Comparison of ENCODE assay signal across 8 mouse cellular contexts in the genomic region with DNA sequence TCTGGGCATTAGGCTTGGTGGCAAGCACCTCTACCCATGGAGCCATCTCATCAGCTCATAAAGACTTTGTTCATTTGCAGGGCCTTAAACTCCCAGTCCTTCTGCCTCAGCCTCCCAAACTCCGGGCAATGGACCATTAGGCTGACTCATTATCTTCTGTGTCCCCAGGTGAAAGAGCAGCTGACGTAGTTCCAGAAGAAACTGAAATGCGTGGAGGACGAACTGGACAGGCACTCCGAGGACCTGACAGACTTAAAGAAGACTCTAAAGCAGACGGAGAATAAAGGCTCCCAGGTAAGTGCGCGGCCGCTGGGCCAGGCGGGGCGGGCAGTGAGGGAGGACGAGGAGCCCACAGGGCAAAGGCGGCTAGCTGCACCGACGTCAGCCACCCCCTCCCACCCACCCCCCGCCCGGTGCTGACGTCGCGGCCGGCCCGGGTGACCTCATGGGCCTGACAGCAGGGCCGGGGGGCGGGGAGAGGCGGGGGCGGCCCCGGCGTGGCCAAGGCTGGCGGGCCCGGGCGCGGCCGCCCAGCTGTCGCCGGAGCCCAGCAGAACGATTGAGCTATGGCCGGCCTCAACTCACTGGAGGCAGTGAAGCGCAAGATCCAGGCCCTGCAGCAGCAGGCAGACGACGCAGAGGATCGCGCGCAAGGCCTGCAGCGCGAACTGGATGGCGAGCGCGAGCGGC. TPM values are rescaled to one million over a fixed set of nuclear protein-coding genes. Genes with fewer than 3 reads are reported as not detected.
DNase-seq lines count a peak whose midpoint lies in the region; ATAC-seq and TF ChIP-seq lines count a peak whose summit lies in the region.

A gene (plus strand): TSS at position 220 of the 690 bp plus-strand sequence.

- intact Hi-C loops in left cerebral cortex, postnatal 36 days (cut with DNase I) = no loop called here

- no peaks in the 10 kb centered on the region for H3K27me3 ChIP-seq in intestine, embryonic 14.5 days (replicated peaks; ENCODE audit: control insufficient read depth, insufficient read depth, low read length)

- H3K9me3 ChIP-seq in intestine, embryonic 14.5 days (ENCODE audit: control insufficient read depth, low read length) = no peaks in the 10 kb centered on the region

- DNase-seq in adrenal gland, adult (ENCODE audit: inconsistent age in 2 of 2, low spot score in 1 of 2) = peak; percentile 79 to 90
- peak; percentile 64 to 71 for DNase-seq in gastrocnemius, postnatal 4 days (ENCODE audit: low spot score in 2 of 2)
- DNase-seq in intestine, embryonic 14.5 days (ENCODE audit: low spot score) = peak; percentile 87
- peak; percentile 39 to 56 for DNase-seq in left cerebral cortex, postnatal 36 days (ENCODE audit: low spot score in 2 of 2)
- peak; percentile 42 for DNase-seq in right cerebral cortex, postnatal 25 days
- DNase-seq in urinary bladder, postnatal 36 days (ENCODE audit: low spot score in 2 of 2) = peak; percentile 58 to 59

- peak within 1 kb of the TSS; percentile 99 for H3K9ac ChIP-seq in intestine, embryonic 14.5 days (ENCODE audit: low read length)

- peak within 1 kb of the TSS; percentile 60 for H3K4me2 ChIP-seq in intestine, embryonic 14.5 days (ENCODE audit: low read length)

- peaks cover 22% of the 10 kb centered on the region for H3K36me3 ChIP-seq in intestine, embryonic 14.5 days (ENCODE audit: control insufficient read depth, insufficient read depth, low read length)

- peak within 1 kb of the TSS; percentile 89 for H3K27ac ChIP-seq in cortical plate, adult 2 months (ENCODE audit: insufficient read depth, low read length)
- H3K27ac ChIP-seq in intestine, embryonic 14.5 days (ENCODE audit: low read depth) = peak within 1 kb of the TSS; percentile 100

- peak within 1 kb of the TSS; percentile 93 for H3K4me3 ChIP-seq in cortical plate, adult 2 months (ENCODE audit: insufficient read depth, low read length)
- peak within 1 kb of the TSS; percentile 75 for H3K4me3 ChIP-seq in intestine, embryonic 14.5 days (ENCODE audit: low read depth, low read length)

- peak; percentile 28; the same call in 1 of the 2 replicates for TF ChIP-seq POLR2A in cortical plate, adult 2 months (IDR thresholded peaks at IDR 0.05; ENCODE audit: extremely low read depth, insufficient read depth, low read length)

- peaks cover 2% of the 10 kb centered on the region; the same call in 1 of the 2 replicates for H3K4me1 ChIP-seq in cortical plate, adult 2 months (ENCODE audit: control insufficient read depth, insufficient read depth, low read length)
- peaks cover 17% of the 10 kb centered on the region for H3K4me1 ChIP-seq in intestine, embryonic 14.5 days (replicated peaks; ENCODE audit: control insufficient read depth, insufficient read depth, low read length)

- peak; percentile 88 for ATAC-seq in intestine, embryonic 14.5 days (replicated peaks; ENCODE audit: low FRiP score, low TSS enrichment, low read depth)
- ATAC-seq in megakaryocyte-erythroid progenitor cell, adult 5-6 weeks (replicated peaks; ENCODE audit: low FRiP score, low TSS enrichment, poor library complexity, severe bottlenecking) = no peak

- under 1% methylated on average over 41 of the region's 49 CpGs for WGBS in intestine, embryonic 14.5 days

- TF ChIP-seq CTCF in cortical plate, adult 2 months (IDR thresholded peaks at IDR 0.05; ENCODE audit: extremely low read depth, insufficient read depth, low read length) = no peak

RNA-seq across cellular contexts. Expression of the gene that starts here (rescaled TPM):
- 35.1 and 37.0 TPM in 2 replicates for polyA plus RNA-seq in cortical plate, adult 2 months (2012; rRNA removed)
- 100 to 1,000 TPM; 205 to 209 TPM for total RNA-seq in gastrocnemius, postnatal 4 days (2021)
- 558 and 651 TPM in 2 replicates for polyA plus RNA-seq in intestine, embryonic 14.5 days (2014; fragmentation: Nextera tagmentation; extraction: Ambion mirVana)
- 10 to 100 TPM; 24.4 to 28.2 TPM for total RNA-seq in left cerebral cortex, postnatal 36 days (2021)
- total RNA-seq in megakaryocyte-erythroid progenitor cell, adult 5-6 weeks (2014; fragmentation: Nextera tagmentation) = 10.4 and 13.4 TPM in 2 replicates
- 5.9 and 15.5 TPM in 2 replicates for total RNA-seq in megakaryocyte-erythroid progenitor cell, adult 5-6 weeks (2017)

Comparison
In these comparisons a context has a peak if more than half of its experiments do, and no peak if none do; other contexts are left out.
1. RNA of the gene that starts here (total RNA-seq): 205 to 209 TPM in gastrocnemius, postnatal 4 days; 24.4 to 28.2 TPM in left cerebral cortex, postnatal 36 days and 5.9 to 15.5 TPM in megakaryocyte-erythroid progenitor cell, adult 5-6 weeks; every median in the first group is over 4 times any median in the second.
2. RNA of the gene that starts here (polyA plus RNA-seq): 558 to 651 TPM in intestine, embryonic 14.5 days; 35.1 to 37.0 TPM in cortical plate, adult 2 months; every median in the first group is over 10 times any median in the second.
3. Peak in every context shown above with its lines, with median percentiles within 50 percentile points of each other: DNase-seq.